Mouse (Mus musculus) ES-Bruce4 (cell line): ENCODE measurements around the gene Cacng5. TPM values are rescaled to one million over a fixed set of nuclear protein-coding genes. Genes with fewer than 3 reads are reported as not detected.

Experiments used
- H3K27ac ChIP-seq: 2 replicates; pipeline ENCODE4 v1.5.1; 2012; ENCODE audit warnings: low read length, inconsistent platforms; ENCODE audit not compliant: insufficient read depth
- H3K27me3 ChIP-seq: 2 replicates; pipeline ENCODE4 v1.6.1; 2012; ENCODE audit warnings: mild to moderate bottlenecking, low read length, inconsistent platforms; ENCODE audit not compliant: control insufficient read depth, poor library complexity, insufficient read depth, severe bottlenecking
- H3K36me3 ChIP-seq: 2 replicates; pipeline ENCODE4 v1.6.1; 2012; ENCODE audit warnings: inconsistent platforms, mild to moderate bottlenecking, low read length, moderate library complexity; ENCODE audit not compliant: control insufficient read depth, poor library complexity, insufficient read depth, severe bottlenecking
- H3K4me1 ChIP-seq: one replicate; pipeline ENCODE4 v1.8.1; 2011; ENCODE audit warnings: low read length; ENCODE audit not compliant: control insufficient read depth, insufficient read depth
- H3K4me3 ChIP-seq: 2 replicates; pipeline ENCODE4 v1.5.1; 2011; ENCODE audit warnings: low read depth, mild to moderate bottlenecking, low read length
- H3K9ac ChIP-seq: 2 replicates; pipeline ENCODE4 v1.6.1; 2012; ENCODE audit warnings: low read depth, mild to moderate bottlenecking, inconsistent platforms; ENCODE audit not compliant: poor library complexity, severe bottlenecking
- H3K9me3 ChIP-seq: replicated peaks from 2 replicates; pipeline ENCODE4 v1.6.1; 2012; ENCODE audit warnings: mild to moderate bottlenecking, low read length, inconsistent platforms; ENCODE audit not compliant: control insufficient read depth, poor library complexity, insufficient read depth, severe bottlenecking
- CTCF ChIP-seq: IDR thresholded peaks from one replicate; pipeline ENCODE4 v1.8.1; 2011; ENCODE audit warnings: low read depth, low read length
- EP300 ChIP-seq: IDR thresholded peaks from 2 replicates; pipeline ENCODE4 v1.6.1; 2011; ENCODE audit warnings: low read depth, low read length; ENCODE audit not compliant: insufficient read depth
- POLR2A ChIP-seq: IDR thresholded peaks from one replicate; pipeline ENCODE4 v1.8.1; 2011; ENCODE audit warnings: low read length; ENCODE audit not compliant: insufficient read depth
- polyA plus RNA-seq: library from polyadenylated mRNA; stranded (reverse); fragments of >200 nt; gene quantifications from 2 replicates; pipeline ENCODE4 v1.2.4, GENCODE M21; 2011; ENCODE audit warnings: low read depth; ENCODE audit not compliant: missing spikeins, insufficient read depth, insufficient read length

Gene Cacng5
- polyA plus RNA-seq: 0.37 TPM in 2 replicates

DNA sequence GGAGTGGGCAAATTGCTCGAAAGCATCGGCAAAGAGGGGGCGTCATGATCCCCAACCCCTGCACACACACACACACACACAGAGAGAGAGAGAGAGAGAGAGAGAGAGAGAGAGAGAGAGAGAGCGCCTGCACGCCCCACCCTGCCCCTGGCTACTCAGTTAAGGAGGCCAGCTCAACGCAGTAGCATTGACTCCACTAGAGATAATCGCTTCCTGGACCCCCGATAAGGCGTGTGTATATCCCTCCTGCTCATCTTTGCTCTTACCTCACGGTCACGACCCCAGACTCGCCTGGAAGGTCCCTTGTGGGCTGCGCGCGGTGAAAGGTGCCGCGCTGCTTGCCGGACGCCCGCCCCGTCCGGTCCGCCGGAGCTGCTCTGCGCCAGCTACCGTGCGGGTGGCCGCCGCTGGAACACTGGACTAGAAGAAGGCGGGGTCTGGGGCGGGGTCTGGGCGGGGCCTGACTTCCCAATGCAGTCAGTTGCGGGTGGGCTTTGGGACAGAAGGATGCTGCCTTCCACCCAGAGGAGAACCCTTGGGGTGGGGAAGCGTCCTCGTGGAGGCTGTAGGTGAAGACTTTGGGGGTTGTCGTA lies at the start of gene Cacng5:
Gene Cacng5, minus strand, starts transcription at position 422 of the 593 bp plus-strand sequence.
- H3K27ac ChIP-seq: no peak within 1 kb of the TSS
- H3K9ac ChIP-seq: peak within 1 kb of the TSS; percentile 36
- TF ChIP-seq EP300 (no peak), POLR2A (no peak), CTCF (no peak)
- no peaks in the 10 kb centered on the region for H3K9me3 ChIP-seq
- H3K4me3 ChIP-seq: peak within 1 kb of the TSS; percentile 73
- H3K4me1 ChIP-seq: no peaks in the 10 kb centered on the region
- H3K36me3 ChIP-seq: no peaks in the 10 kb centered on the region
- H3K27me3 ChIP-seq: no peaks in the 10 kb centered on the region

DNA sequence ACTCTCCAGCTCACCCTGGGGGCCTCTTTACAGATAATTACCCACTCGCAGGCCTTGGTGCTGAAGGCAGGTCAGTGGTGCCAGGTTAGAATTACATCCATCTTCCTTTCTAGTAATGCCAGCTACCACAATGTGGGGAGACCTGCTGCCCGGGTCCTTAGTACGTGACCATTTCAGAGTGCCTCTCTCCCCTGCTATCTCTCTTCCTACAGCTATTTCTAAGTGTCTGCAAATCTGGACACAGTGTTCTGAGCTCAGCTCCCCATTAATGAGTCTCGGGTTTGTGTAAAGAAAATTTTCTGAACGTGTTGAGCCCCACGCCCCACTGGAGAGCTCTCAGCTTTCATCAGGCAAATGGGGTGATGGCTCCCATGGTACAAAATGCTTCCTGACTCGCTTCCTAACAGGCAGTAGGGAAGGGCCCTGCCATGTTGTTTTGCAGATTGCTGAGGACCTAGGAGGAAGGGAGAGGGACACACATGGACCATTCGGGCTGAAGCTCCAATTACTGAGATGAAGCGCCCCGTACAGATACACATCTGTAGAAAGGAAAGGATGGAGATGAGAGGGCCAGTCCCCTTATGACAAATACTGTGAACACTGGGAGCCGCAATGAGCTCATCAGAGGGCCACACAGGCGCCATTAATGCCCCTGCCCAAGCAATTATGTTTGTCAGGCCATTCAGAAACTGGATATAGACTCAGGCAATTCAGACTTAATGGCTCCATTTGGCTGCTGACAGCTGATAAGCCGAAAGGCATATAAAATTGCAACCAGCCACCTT lies 42.9 kb upstream of the Cacng5 start:
- H3K4me1 ChIP-seq: no peaks in the 10 kb centered on the region
- H3K36me3 ChIP-seq: no peaks in the 10 kb centered on the region
- TF ChIP-seq CTCF: no peak
- TF ChIP-seq EP300: no peak
- no peak for TF ChIP-seq POLR2A

DNA sequence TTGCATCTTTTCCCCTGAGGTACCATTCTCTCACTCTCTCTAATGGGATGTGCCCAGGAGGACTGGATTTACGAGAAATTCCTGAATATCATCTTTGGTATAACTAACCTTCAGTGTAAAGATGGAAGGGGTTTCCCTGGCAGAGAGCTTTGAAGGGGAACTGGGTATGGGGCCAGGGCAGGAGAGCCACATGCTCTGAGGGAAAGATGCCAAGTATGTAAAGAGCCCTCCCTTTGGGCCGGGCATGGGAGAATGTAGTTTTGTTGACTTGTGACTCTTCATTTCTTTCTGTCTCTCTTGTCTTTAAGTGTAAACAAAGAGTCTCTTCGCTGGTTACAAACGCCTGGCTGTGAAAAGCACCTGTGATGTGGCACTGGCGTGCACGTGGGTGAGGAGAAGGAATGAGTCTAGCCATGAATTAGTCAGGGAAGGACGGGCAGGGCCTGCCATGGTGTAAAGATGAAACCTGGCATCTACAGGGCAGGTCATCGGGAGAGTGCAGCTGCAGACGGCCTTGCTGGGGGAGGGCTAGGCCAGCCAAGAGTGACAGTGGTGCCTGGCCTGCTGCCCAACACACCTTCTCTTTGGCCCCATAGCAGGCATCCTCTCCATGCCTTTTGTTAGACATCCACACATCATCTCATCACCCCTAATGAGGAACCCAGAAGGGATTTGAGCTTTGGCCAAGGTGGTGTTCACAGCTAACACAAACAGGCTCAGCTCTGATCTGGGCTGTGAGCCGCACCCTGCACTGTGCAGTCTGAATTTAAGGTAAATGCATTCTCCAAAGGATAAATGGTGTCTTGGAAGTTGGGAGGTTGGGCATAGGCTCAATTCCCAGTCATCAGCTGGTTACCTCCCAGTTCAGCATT lies 40.6 kb upstream of the Cacng5 start:
- Histone ChIP-seq H3K4me1 (no peaks in the 10 kb centered on the region), H3K27me3 (no peaks in the 10 kb centered on the region), H3K4me3 (no peak overlapping the region), H3K9ac (no peak overlapping the region), H3K36me3 (no peaks in the 10 kb centered on the region), H3K9me3 (no peaks in the 10 kb centered on the region), H3K27ac (no peak overlapping the region)
- TF ChIP-seq POLR2A (no peak), EP300 (no peak), CTCF (no peak)

More for the DNA sequence above, 42.9 kb upstream of the Cacng5 start:
- Histone ChIP-seq H3K4me3 (no peak overlapping the region), H3K27me3 (no peaks in the 10 kb centered on the region), H3K9ac (no peak overlapping the region), H3K9me3 (no peaks in the 10 kb centered on the region), H3K27ac (no peak overlapping the region)

- no peak for TF ChIP-seq POLR2A
- no peak for TF ChIP-seq CTCF
- TF ChIP-seq EP300: no peak
- Histone ChIP-seq H3K4me1 (no peaks in the 10 kb centered on the region), H3K27me3 (no peaks in the 10 kb centered on the region), H3K4me3 (no peak overlapping the region), H3K9me3 (no peaks in the 10 kb centered on the region), H3K36me3 (no peaks in the 10 kb centered on the region), H3K27ac (no peak overlapping the region), H3K9ac (no peak overlapping the region)
These were observed 36.6 kb upstream of the Cacng5 start for GRCm38 (mm10) chr11:107951431-107951830.

- TF ChIP-seq POLR2A (no peak), CTCF (no peak), EP300 (no peak)
- Histone ChIP-seq H3K9ac (no peak overlapping the region), H3K9me3 (no peaks in the 10 kb centered on the region), H3K4me3 (no peak overlapping the region), H3K4me1 (no peaks in the 10 kb centered on the region), H3K27me3 (no peaks in the 10 kb centered on the region), H3K27ac (no peak overlapping the region), H3K36me3 (no peaks in the 10 kb centered on the region)
These were observed 35.8 kb upstream of the Cacng5 start for GRCm38 (mm10) chr11:107950658-107951057.

- Histone ChIP-seq H3K4me3 (no peak overlapping the region), H3K9me3 (no peaks in the 10 kb centered on the region), H3K36me3 (no peaks in the 10 kb centered on the region), H3K4me1 (no peaks in the 10 kb centered on the region), H3K27ac (no peak overlapping the region), H3K9ac (no peak overlapping the region), H3K27me3 (no peaks in the 10 kb centered on the region)
- TF ChIP-seq EP300 (no peak), POLR2A (no peak), CTCF (no peak)
These were observed 35.4 kb upstream of the Cacng5 start for GRCm38 (mm10) chr11:107950211-107950610.
